Mouse (Mus musculus): Measurements from ENCODE around the gene Vash2.
A peak's percentile ranks its signal among the peaks of the same experiment; 100 is the strongest.
"Not testable (repeated sequence)": the region's sequence is repeated elsewhere in the genome, so short reads cannot be mapped to it uniquely, and the experiment has no call there.

Vash2 gene

GRCm38 (mm10) chr1:190979100-190979563 is at the start of gene Vash2:
Gene Vash2, minus strand, starts transcription at chr1:190979296.
- peak; percentile 36 for DNase-seq

- peak; percentile 98 for DNase-seq
These were observed 47.1 kb upstream of the Vash2 start, which contains the start of gene Flvcr1 for GRCm38 (mm10) chr1:191026021-191026713. Gene Flvcr1, minus strand, starts transcription at chr1:191026158.

GRCm38 (mm10) chr1:191025016-191026012 is 46.2 kb upstream of the Vash2 start:
- DNase-seq, result peak; percentile 25

GRCm38 (mm10) chr1:191023806-191024205 is 44.7 kb upstream of the Vash2 start:
- DNase-seq, result not testable (repeated sequence)

GRCm38 (mm10) chr1:191023140-191023539 is 44.0 kb upstream of the Vash2 start:
- no peak for DNase-seq

- DNase-seq, result no peak
These were observed 41.9 kb upstream of the Vash2 start for GRCm38 (mm10) chr1:191021016-191021415.

GRCm38 (mm10) chr1:191020217-191020924 is 41.3 kb upstream of the Vash2 start:
- peak; percentile 33 for DNase-seq

- DNase-seq, result no peak
These were observed 40.7 kb upstream of the Vash2 start for GRCm38 (mm10) chr1:191019803-191020202.

GRCm38 (mm10) chr1:191014271-191014670 is 35.2 kb upstream of the Vash2 start:
- DNase-seq, result no peak

- no peak for DNase-seq
These were observed 29.6 kb upstream of the Vash2 start for GRCm38 (mm10) chr1:191008707-191009106.

GRCm38 (mm10) chr1:191002201-191002600 is 23.1 kb upstream of the Vash2 start:
- DNase-seq, result peak; percentile 28

GRCm38 (mm10) chr1:191000686-191001085 is 21.6 kb upstream of the Vash2 start:
- no peak for DNase-seq

GRCm38 (mm10) chr1:190998027-190998426 is 18.9 kb upstream of the Vash2 start:
- DNase-seq, result no peak

GRCm38 (mm10) chr1:190996346-190996877 is 17.3 kb upstream of the Vash2 start:
- peak; percentile 24 for DNase-seq

GRCm38 (mm10) chr1:190995548-190995947 is 16.5 kb upstream of the Vash2 start:
- peak; percentile 91 for DNase-seq

- no peak for DNase-seq
These were observed 10.5 kb upstream of the Vash2 start for GRCm38 (mm10) chr1:190989437-190990082.

- DNase-seq, result no peak
These were observed 2.3 kb upstream of the Vash2 start for GRCm38 (mm10) chr1:190981412-190981811.

- no peak for DNase-seq
These were observed 1.4 kb upstream of the Vash2 start for GRCm38 (mm10) chr1:190980470-190980869.

- no peak for DNase-seq
These were observed 504 bp downstream of the Vash2 start for GRCm38 (mm10) chr1:190978511-190979073.

GRCm38 (mm10) chr1:190978001-190978400 is 1.1 kb downstream of the Vash2 start:
- no peak for DNase-seq

GRCm38 (mm10) chr1:190976887-190977573 is 2.1 kb downstream of the Vash2 start:
- DNase-seq, result no peak

Measured in kidney, adult 9 months (tissue).